Mouse (Mus musculus): ENCODE results near the gene Rpp25l. TPM values are rescaled to one million over a fixed set of nuclear protein-coding genes. Genes with fewer than 3 reads are reported as not detected.

The Rpp25l gene
- total and polyA plus RNA-seq, 3 experiments = 30.1 to 33.2 (median 32.3) TPM

DNA sequence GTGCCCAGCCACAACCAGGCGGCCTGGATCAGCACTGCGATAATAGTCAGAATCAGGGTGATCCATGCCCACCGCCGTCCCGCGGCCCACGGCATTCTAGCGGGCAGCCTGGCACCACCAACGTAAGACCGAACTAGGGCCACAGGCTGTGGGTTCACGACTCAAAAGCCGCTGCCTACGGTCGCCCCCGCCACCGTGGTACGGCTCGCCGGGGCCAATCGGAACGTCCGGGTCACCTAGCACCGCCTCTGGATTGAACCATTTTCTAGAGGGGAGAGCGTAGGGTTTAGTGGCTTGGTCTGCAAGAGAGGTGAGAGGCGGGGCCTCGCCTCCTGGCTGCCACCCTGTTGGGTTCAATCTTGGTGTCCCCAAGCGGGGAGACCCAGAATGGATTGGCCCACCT, 27.8 kb upstream of the Rpp25l start:
- TF ChIP-seq CTCF (IDR thresholded peaks at IDR 0.05) (peak; percentile 51), POLR2A (IDR thresholded peaks at IDR 0.05; ENCODE audit: insufficient read depth, low read depth, low read length) (peak; percentile 93), EP300 (IDR thresholded peaks at IDR 0.05; ENCODE audit: insufficient read depth, low read depth, low read length) (0 out of 2 replicates have a peak, but pooled peaks have one; percentile 9)
- under 1% methylated on average over 27 of the region's 27 CpGs for WGBS
- no peaks in the 10 kb centered on the region for H3K27me3 ChIP-seq (ENCODE audit: control insufficient read depth, insufficient read depth, low read length)
- peak; percentile 94 to 95 for DNase-seq
- peak overlapping the region; percentile 78 for H3K9ac ChIP-seq (ENCODE audit: low read depth, low read length)
- intact Hi-C loops (cut with DNase I) = loop anchor here (1.0 kb wide), 1 partner anchor 15 kb away; the partner anchor contains the start of gene Sigmar1
- H3K4me3 ChIP-seq = peak overlapping the region; percentile 63
- peaks cover 5% of the 10 kb centered on the region for H3K4me1 ChIP-seq (ENCODE audit: control insufficient read depth, insufficient read depth, low read length)
- H3K36me3 ChIP-seq (ENCODE audit: control insufficient read depth, insufficient read depth, low read length) = no peaks in the 10 kb centered on the region
- peak overlapping the region; percentile 71 for H3K27ac ChIP-seq
- H3K79me2 ChIP-seq (replicated peaks; ENCODE audit: control insufficient read depth, insufficient read depth, low read length) = no peaks in the 10 kb centered on the region

DNA sequence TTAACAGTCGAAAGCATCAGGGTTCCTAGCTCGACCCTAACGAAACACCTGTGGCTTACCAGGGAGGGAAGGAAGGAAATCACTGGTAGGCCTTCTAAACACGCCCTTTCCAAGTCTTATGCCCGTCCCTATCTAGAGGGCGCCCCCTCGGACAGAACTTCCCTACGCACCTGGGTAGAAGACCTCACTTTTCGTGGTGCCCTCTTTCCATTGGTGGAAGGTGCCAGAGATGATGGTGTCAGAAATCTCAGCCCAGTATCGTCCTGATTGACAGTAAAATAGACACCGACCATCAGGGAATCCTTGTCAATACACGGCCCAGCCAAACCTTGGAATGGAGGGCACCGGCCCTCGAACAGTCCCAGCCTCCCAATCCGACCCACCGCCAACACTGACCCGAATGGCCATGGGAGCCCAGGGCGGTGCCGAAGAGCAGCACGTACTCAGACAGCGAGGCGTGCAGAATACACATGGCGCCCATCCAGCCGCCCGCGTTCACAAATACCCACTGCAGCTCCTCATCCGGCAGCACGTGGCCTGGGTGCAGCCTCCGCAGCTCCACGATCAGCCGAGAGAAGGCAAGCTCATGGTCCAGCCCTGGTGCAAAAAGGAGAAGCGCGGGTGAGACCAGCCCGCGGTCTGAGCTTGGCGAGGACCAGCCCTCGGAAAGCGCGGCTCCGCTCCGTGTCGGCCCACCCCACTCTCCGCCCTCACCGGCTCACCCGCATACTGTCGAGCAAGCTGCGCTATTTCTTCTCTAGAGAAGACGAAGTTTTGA, 27.2 kb upstream of the Rpp25l start:
- WGBS = 2% methylated on average over 48 of the region's 48 CpGs
- TF ChIP-seq POLR2A (IDR thresholded peaks at IDR 0.05; ENCODE audit: insufficient read depth, low read depth, low read length) (no peak), CTCF (IDR thresholded peaks at IDR 0.05) (no peak), EP300 (IDR thresholded peaks at IDR 0.05; ENCODE audit: insufficient read depth, low read depth, low read length) (0 out of 2 replicates have a peak, but pooled peaks have one; percentile 22)
- no peak for DNase-seq
- peak overlapping the region; percentile 78 for H3K9ac ChIP-seq (ENCODE audit: low read depth, low read length)
- H3K27ac ChIP-seq = peak overlapping the region; percentile 71
- intact Hi-C loops (cut with DNase I) = loop anchor here (1.0 kb wide), 1 partner anchor 16 kb away; the partner anchor contains the start of gene Sigmar1
- H3K79me2 ChIP-seq (replicated peaks; ENCODE audit: control insufficient read depth, insufficient read depth, low read length) = no peaks in the 10 kb centered on the region
- no peaks in the 10 kb centered on the region for H3K27me3 ChIP-seq (ENCODE audit: control insufficient read depth, insufficient read depth, low read length)
- H3K4me3 ChIP-seq = peak overlapping the region; percentile 63
- H3K36me3 ChIP-seq (ENCODE audit: control insufficient read depth, insufficient read depth, low read length) = no peaks in the 10 kb centered on the region
- peaks cover 5% of the 10 kb centered on the region for H3K4me1 ChIP-seq (ENCODE audit: control insufficient read depth, insufficient read depth, low read length)

DNA sequence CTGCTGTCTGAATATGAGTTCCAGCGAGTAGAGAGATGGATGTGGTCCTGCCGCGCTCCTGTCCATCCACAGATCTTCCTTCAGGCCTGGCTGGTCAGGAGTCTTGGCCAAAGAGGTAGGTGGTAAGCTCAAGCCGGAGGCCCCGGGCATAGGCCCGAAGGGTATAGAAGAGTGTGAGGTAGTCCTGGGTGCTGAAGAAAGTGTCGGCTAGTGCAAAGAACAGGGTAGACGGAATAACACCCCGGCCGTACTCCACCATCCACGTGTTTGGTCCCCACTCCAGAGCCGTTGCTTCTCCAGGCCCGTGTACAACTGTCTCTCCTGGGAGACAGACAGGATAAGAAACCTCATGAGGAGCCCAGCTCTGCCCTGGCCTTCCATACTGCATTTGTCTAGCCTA, 25.9 kb upstream of the Rpp25l start:
- no peak for DNase-seq
- H3K27ac ChIP-seq = no peak overlapping the region
- H3K9ac ChIP-seq (ENCODE audit: low read depth, low read length) = no peak overlapping the region
- peaks cover 5% of the 10 kb centered on the region for H3K4me1 ChIP-seq (ENCODE audit: control insufficient read depth, insufficient read depth, low read length)
- H3K36me3 ChIP-seq (ENCODE audit: control insufficient read depth, insufficient read depth, low read length) = no peaks in the 10 kb centered on the region
- H3K79me2 ChIP-seq (replicated peaks; ENCODE audit: control insufficient read depth, insufficient read depth, low read length) = no peaks in the 10 kb centered on the region
- no peak for TF ChIP-seq EP300 (IDR thresholded peaks at IDR 0.05; ENCODE audit: insufficient read depth, low read depth, low read length)
- no peak for TF ChIP-seq POLR2A (IDR thresholded peaks at IDR 0.05; ENCODE audit: insufficient read depth, low read depth, low read length)
- WGBS = 94% methylated on average over 13 of the region's 13 CpGs
- no peaks in the 10 kb centered on the region for H3K27me3 ChIP-seq (ENCODE audit: control insufficient read depth, insufficient read depth, low read length)
- no peak overlapping the region for H3K4me3 ChIP-seq
- intact Hi-C loops (cut with DNase I) = no loop called here

DNA sequence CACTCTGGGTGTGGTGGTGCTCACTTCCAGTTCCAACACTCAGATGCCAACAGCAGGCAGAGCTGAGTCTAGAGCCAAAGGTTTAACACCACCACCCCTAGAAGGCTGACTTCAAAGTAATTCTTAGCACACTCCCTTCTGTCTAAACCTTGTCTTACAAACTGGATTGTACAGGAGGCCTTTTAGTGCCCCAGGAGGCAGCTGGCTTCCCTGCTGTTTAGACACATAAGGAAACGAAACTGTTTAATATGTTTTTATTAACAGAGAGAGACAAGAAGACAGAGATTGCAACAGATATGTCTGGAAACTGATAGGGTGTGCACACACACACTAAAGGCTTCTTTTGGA, 24.9 kb upstream of the Rpp25l start:
- H3K27ac ChIP-seq = no peak overlapping the region
- no peaks in the 10 kb centered on the region for H3K79me2 ChIP-seq (replicated peaks; ENCODE audit: control insufficient read depth, insufficient read depth, low read length)
- no peak for DNase-seq
- H3K9ac ChIP-seq (ENCODE audit: low read depth, low read length) = no peak overlapping the region
- no peak for TF ChIP-seq POLR2A (IDR thresholded peaks at IDR 0.05; ENCODE audit: insufficient read depth, low read depth, low read length)
- TF ChIP-seq CTCF (IDR thresholded peaks at IDR 0.05) = no peak
- TF ChIP-seq EP300 (IDR thresholded peaks at IDR 0.05; ENCODE audit: insufficient read depth, low read depth, low read length) = no peak
- peaks cover 5% of the 10 kb centered on the region for H3K4me1 ChIP-seq (ENCODE audit: control insufficient read depth, insufficient read depth, low read length)
- WGBS = 80% methylated on average over 1 of the region's 1 CpGs
- H3K4me3 ChIP-seq = no peak overlapping the region
- H3K36me3 ChIP-seq (ENCODE audit: control insufficient read depth, insufficient read depth, low read length) = no peaks in the 10 kb centered on the region
- intact Hi-C loops (cut with DNase I) = no loop called here
- H3K27me3 ChIP-seq (ENCODE audit: control insufficient read depth, insufficient read depth, low read length) = no peaks in the 10 kb centered on the region; the same call in 1 of the 2 replicates

DNA sequence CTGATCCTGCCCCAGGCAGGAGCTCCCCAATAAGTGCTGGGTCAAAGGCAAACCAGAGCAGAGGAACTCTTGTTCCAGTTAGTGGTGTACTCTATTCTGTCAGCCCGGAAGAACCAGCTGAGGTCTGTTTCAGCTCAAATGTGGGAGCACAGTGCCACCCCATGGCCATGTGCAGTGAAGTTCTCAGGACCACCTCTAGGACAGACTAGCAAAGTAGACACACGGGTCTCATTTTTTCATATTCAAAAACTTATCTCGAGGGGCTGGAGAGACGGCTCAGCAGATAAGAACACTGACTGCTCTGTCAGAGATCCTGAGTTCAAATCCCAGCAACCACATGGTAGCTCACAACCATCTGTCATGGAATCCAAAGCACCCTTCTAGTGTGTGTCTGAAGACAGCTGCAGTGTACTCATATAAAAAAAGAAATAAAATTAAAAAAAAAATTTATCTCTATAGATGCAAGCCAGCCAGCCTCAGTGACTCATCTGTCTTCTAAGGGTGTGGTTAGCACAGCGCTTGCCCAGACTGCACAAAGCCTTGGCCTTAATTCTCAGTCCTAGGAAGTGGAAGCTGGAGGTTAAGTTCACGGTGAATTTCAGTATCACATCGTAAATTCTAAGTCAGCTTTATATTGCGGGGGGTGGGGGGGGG, 24.4 kb upstream of the Rpp25l start:
- peaks cover 1% of the 10 kb centered on the region for H3K27me3 ChIP-seq (ENCODE audit: control insufficient read depth, insufficient read depth, low read length)
- no peaks in the 10 kb centered on the region for H3K79me2 ChIP-seq (replicated peaks; ENCODE audit: control insufficient read depth, insufficient read depth, low read length)
- peaks cover 5% of the 10 kb centered on the region for H3K4me1 ChIP-seq (ENCODE audit: control insufficient read depth, insufficient read depth, low read length)
- DNase-seq = peak; percentile 77 to 78
- H3K9ac ChIP-seq (ENCODE audit: low read depth, low read length) = no peak overlapping the region
- TF ChIP-seq CTCF (IDR thresholded peaks at IDR 0.05) = peak; percentile 88
- TF ChIP-seq POLR2A (IDR thresholded peaks at IDR 0.05; ENCODE audit: insufficient read depth, low read depth, low read length) = no peak
- TF ChIP-seq EP300 (IDR thresholded peaks at IDR 0.05; ENCODE audit: insufficient read depth, low read depth, low read length) = peak; percentile 88
- no peaks in the 10 kb centered on the region for H3K36me3 ChIP-seq (ENCODE audit: control insufficient read depth, insufficient read depth, low read length)
- intact Hi-C loops (cut with DNase I) = loop anchor here (1.0 to 2.0 kb wide), 2 partner anchors 15 to 23 kb away; partner anchors contain the start of gene Dctn3
- no peak overlapping the region for H3K4me3 ChIP-seq
- H3K27ac ChIP-seq = no peak overlapping the region
- 22% methylated on average over 8 of the region's 8 CpGs for whole genome bisulfite sequencing
